Mouse (Mus musculus): ENCODE results near the gene Hoxa4.
A peak's percentile ranks its signal among the peaks of the same experiment; 100 is the strongest.

Hoxa4 gene

DNA sequence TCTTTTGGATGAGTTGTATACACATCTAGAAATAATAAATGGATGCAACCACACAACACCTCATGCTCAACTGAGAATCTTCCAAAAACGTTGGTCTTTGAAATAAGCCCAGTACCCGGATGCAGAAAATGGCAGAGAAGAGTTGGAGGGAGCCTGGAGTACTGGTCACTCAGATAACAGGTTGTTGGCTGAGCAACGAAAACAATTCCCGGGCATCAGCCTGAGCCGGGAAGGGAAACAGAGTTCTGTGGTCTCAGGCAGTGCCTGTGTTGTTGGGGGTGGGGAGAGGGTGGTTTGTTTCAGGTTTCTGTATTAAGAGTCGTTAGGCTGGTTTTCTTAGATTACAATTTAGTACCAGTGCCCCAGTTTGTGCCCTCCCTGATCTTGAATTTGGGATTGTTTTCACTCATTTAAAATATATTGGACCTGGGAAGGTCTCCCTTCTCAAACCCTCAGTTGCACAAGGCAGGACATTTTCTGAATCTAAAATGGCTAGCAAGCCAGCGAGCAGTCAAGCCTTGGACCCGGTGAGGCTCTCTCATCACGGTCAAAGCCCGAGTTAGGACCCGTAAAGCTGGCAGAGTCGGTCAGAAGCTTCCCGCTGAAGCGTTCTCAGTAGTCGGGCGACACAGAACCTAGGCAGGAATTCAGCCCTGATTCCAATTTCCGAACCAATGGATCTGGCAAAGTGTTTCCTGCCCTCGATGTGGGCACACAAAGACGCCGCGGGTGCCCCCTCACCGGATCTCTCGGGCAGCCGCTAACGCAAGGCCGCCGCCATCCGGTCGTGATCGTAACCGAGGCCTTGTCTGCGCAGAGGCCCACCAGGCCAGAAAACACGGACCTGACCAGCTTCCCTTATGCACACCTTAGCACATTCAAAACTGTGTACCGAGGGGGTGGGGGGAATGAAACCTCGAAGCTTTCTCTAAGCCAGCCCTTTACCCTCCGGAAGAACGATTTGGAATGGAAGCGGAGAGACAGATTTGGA is 37.2 kb upstream of the Hoxa4 start:
- peak in 1 of 2 experiments; percentile 37 for DNase-seq

DNA sequence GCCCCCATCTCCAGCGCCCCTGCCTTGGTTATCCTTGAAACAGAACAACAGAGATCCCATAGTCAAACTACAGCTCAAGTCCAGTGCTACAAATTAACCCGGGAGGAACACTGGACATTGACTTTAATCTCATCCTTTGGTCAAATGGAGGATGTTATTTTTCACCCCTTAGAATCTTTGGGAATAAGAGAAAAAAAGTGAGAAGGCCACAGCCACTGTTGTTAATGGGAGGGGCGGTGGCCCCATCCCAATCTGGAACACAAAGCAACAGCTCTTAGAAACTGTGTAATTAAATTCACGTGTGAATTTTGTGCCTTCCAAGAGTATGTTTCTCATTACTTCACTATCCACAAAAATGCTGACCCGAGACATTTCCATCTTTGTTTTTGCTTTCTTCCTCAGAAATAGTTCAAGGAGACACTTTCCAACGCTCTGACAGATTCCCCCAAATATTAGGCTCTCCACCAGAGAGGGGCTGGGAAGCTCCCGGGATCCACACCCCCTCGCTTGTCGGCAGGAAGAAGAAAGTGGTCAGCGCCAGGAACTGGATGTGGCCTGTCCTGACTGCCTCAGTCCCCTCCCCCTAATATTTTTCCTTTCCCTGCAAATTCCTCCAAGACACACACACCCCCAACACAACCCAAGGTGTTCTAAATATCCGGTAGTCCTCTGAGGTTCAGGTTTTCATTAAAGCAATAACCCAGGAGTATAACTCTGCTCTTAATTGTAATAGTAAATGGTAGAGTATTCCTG is 36.1 kb upstream of the Hoxa4 start:
- DNase-seq = peak in 1 of 2 experiments; percentile 3

DNA sequence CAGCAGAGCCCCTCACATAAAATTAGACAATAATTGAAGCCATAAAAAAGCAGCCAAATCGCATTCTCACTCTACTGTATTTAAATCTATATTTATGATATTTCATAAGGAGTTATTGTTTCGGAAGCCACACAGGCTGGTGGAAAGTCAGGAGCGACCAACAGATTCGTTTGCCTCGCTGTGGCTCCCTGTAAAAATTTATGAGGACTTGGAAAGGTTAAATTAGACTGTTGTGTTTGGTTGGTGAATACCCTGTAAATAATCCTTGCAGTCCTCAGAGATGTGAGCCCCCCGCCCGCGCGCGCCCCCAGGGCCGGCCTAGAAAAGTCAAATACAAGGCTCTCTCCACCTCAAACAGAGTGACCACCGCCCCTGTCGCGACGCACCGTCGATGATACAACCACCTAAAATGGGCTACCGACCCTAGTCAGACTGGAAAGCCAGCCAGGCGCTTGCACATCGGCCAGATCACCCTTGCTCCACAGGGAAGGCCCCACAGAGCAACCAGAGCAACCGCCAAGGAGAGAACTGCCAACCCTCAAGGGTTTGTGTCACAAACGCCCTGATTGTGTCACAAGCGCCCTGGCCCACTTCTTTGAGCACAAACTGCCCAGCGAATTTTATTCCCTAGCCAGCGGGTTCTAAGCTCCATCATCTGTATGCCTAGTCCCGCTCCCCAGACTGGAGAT is 35.2 kb upstream of the Hoxa4 start:
- peak; percentile 6 to 25 for DNase-seq

DNA sequence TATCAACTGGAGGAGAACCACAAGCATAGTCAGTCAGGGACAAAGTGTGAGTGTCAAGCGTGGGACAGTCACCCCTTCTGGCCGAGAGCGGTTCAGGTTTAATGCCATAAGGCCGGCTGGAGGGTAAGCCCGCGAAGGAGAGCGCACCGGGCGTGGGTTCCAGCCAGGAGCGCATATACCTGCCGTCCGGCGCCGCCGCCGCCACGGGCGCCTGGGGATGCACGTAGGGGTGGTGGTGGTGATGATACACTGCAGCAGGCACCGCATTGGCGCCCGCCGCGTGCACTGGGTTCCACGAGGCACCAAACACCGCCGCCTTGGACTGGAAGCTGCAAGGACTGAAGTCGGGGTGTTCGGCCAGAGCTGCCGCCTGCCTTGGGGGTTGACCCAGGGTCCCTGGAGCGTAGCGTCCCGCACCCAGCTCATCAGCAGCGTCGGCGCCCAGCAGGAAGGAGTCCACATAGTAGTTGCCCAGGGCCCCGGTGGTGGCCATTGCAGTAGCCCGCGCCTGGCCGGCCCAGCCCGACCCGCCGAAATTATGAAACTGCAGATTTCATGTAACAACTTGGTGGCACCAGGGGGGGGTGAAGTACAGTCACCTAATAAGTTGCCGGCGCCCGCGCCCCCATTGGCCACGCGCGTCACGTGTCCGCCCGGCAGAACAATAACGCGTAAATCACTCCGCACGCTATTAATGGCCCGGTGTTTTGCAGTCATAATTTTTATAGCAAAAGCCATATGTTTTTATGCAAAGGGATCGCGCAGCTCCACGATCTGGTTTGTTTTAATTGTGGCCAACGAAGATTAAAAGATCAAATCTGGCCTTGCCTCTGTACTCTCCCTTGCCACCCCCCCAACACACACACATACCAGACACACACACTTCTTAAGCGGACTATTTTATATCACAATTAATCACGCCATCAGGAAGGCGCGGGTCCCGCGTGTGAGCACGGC is 34.3 kb upstream of the Hoxa4 start:
- peak; percentile 49 to 59 for DNase-seq

DNA sequence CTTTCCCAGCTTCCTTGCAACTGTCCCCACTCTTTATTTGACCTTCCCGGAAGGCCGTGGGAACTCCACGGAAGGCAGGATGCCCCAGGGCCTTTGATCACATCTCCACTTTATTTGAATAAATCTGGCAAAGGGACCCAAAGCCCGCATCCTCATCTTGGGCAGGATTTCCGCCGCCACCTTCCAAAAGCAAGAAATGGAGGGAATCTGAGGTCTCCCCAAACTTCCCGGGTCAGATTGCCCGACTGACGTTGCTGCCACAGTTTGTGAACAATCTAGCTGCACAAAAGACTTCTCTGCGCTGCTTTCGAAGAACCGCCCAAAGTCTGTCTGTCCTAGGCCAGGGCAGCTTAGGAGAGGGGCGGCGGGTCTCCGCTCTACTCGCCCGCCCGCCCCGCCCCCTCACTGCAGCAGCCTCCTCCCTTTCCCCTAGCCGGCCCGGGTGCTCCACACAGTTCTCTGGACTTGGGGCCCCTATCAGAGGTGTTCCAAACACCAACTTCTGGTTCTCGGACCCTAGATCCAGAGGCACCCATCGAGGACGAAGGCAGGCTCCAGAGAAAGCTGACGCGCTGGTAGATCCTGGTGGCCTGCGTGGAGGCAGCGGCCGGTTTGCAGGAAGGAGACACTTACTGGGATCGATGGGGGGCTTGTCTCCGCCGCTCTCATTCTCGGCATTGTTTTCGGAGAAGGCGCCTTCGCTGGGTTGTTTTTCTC is 33.5 kb upstream of the Hoxa4 start:
- no peak for DNase-seq

DNA sequence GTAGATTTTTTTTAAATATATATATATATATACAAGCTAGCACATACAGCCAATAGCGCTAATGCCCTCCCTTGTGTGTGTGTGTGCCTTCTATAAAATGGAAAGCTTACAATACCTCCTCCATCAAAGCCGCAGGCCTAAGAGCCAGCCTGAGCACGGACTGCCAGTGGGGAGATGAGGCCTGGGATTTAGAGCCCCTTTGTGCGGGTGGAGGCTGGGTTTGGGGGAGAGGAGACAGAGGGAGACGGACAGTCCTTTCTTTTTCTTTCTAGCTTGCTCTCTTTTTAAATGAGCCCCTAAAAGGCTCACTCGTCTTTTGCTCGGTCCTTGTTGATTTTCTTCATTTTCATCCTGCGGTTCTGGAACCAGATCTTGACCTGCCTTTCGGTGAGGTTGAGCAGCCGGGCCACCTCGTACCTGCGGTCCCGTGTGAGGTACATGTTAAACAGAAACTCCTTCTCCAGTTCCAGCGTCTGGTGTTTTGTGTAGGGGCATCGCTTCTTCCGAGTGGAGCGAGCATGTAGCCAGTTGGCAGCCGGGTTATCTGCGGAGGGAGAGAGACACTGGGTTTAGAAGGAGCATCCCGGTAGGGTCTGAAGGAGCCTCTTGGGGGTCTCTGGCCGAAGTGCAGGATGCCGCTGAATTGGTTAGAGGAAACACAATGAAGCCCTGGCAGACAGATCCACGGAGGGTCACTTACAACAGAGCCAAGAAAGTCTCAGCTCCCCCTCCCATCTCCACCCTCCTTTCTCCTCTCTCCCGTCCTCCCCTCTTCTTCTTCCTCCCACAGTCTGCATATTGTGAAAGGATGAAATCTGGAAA is 32.6 kb upstream of the Hoxa4 start:
- peak; percentile 18 to 31 for DNase-seq

DNA sequence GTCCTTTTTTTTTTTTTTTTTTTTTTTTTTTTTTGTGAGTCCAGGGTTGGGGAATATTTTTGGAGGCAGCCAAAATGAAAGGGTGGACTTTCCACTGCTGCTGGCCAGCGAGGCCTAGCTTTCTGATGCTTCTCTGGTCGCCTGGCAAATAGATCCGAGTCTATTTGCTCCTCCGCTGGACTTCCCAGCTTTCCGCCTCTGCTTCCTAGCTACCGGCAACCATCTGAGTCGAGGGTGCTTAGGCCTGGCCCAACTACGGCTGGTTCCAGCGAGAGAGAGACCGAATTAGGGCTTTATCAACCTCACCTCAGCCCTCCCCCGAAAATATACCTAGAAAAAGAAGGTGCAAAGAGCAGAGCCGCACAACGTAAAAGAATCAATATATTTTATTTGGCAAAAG is 31.2 kb upstream of the Hoxa4 start:
- DNase-seq = no peak

DNA sequence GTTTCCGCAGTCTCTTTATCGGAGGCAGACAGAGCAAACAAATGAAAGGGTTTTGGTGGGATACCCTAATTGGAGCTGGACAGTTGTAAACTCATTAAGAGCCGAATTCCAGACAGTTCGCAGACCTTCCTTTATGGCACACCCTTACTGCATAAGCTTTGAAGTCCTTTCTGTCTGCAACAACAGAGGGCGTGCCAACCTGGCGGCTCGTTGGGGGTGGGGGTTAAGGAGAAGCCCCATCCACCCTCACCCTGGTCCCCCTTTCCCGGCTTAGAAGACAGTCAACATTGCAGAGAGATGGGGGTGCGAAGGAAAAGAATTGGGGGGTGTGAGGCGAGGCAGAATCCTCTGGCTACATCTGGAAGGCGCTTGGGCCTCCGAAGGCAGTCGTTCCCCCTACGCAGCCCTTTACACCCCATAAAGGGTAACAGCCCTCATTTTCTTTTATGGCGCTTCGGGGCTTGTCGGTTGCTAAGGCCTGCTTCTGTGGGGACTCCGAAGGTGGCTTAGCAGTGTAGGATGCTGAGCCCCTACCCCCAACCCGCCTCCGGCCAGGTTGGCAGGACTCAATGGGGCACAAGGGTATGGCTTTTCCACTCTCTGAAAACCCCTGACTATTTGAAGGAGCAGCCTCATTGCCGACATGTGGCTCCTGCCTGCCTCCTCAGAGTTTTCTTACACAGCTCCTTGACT is 30.6 kb upstream of the Hoxa4 start:
- DNase-seq = peak; percentile 19 to 29

DNA sequence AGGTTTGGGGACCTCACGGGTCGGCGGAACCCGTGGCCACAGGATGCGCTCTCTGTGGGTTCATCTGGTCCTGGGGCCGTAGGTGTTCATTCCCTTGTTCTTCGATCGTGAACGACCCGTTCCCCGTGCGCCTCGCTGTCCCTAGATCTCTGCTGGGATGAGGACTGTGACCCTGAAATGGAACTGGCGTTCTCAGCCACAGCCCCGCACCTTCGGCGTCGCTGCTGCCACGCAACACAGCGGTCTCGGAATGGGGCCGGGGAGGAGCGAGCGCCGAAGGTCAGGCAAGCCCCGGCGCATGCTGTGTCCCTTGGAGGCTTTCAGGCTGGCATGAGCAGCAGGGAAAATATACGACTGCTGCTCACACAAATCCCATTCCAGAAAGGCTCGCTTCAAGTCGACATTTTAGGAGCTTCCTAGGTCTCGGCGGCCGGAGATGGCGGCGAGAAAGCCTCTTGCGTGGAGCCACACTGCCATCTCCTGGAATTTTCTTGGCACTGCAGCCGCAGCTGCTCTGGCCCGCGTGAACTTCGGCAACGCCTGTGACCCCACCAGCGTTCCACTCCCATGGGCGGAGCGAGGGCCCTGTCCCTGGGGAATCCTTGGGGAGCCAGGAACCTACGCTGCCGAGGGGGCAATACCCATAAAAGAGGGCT is 29.9 kb upstream of the Hoxa4 start, which contains the start of gene Hoxa7:
Gene Hoxa7 (minus strand): TSS at position 518 of the 656 bp plus-strand sequence.
- peak; percentile 86 to 88 for DNase-seq

DNA sequence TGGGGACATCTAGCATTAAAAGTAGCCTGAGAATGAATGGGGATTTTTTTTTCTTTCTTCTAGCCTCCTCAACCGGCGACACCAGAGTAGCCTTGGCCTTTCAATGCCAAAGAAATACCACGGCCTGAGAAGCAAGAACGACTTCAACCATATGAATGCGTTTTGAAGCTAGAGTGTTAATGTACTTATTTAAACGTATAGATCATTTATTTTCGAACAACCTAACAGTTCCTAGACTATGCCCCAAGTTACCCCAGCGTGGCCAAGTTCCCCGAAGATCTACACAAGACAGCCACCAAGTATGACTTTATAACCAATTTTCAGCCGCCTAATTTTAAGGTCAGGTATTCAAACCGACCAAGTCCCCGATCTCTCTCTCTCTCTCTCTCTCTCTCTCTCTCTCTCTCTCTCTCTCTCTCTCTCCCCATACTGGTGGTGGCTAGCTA is 29.3 kb upstream of the Hoxa4 start:
- DNase-seq = peak; percentile 28 to 36

DNA sequence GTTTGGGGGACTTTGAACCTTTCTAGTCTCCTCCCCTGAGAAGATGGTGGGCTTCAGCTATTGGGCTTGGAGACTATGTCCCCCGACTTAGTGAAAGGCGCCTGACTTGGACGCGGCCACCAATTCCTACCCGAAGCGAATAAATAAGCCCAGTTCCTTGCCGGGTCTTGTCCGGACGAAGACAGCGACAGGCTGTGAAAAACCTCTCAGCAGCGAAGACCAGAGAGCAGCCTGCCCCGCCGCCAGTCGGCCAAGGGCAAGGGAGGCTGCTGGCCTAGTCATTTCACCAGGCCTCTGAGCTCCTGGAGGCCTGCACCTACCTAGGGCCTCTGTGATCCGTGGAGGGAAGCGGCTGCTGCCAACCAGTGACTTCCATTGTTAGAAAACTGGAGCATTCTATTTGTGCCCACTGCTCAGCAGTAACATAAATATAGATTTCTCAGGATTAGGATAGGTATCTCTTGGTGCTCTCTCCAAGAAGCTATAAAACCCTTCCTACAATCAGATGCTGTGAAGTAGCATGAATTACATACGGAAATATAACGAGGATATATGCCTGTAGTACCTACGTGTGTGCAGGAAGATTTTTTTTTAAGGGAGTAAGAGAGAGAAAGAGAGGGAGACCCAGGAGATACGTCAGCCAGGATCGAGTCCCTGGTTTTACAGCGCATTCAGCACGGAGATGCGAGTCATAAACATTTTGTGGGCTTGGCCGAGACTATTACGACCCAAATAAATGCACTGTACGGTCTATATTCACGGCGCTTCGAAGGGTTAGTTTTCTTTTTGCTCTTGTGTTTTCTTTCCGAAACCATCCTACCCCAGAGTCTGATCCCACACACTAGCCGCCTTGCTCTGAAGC is 28.7 kb upstream of the Hoxa4 start:
- DNase-seq = peak; percentile 26 to 48

DNA sequence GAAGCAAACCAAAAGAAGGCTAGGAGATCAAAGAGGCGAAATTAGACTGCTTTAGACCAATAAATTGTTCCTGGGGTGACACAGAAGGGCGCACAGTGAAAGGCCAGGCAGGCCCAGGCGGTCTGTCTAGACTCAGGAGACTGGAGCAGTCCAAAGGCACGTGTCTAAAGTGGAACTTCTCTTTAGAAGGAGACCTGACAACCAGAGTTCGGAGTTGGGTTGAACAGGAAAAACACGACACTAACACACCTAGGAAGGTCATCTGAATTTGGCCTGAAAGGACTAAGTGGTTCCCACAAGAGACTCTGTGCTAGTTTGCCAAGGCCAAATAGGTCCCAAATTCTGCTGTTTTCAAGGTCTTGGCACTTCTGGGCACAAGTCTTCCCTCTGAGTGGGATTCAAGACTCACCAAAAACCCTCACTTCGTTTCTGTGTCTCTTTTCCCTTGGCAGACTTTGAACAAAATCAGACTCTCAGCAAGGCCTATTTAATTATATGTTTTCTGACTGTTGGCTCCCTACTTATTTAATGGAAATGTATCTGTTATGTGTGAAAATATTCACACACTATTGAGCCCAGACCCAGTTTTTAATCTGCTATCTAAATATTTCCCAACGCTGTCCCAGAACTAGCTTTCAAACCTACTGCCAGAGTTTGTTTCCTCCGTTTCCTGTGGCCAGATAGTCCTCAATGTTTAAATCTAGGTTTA is 27.8 kb upstream of the Hoxa4 start:
- peak; percentile 5 to 12 for DNase-seq

DNA sequence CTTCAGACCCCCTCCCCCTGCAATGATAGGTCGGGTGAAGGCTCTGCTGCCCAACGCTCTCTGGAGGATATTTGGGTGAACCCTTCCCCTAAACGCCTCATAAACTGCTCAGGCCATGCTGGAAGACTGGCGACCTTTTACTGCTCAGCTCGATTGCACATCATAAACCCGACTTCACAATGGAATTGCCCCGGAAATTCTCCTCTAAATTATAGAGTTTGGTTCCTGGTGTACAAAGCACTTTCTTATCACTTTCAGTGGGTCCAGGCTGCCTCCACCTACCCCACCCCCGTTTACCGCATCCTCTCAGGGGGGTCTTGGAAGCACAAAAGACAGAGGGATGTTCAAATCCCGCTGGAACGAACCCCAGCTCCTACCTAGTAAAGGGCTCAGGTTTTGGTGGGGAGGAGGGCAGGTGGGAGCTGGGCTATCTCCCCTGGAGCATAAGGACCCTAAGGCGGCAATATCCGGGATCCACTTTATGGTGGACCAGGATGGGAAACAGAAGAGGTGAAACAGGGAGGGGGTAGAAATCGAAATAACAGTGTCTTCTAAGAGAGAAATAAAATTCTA is 27.2 kb upstream of the Hoxa4 start:
- peak in 1 of 2 experiments; percentile 4 for DNase-seq

DNA sequence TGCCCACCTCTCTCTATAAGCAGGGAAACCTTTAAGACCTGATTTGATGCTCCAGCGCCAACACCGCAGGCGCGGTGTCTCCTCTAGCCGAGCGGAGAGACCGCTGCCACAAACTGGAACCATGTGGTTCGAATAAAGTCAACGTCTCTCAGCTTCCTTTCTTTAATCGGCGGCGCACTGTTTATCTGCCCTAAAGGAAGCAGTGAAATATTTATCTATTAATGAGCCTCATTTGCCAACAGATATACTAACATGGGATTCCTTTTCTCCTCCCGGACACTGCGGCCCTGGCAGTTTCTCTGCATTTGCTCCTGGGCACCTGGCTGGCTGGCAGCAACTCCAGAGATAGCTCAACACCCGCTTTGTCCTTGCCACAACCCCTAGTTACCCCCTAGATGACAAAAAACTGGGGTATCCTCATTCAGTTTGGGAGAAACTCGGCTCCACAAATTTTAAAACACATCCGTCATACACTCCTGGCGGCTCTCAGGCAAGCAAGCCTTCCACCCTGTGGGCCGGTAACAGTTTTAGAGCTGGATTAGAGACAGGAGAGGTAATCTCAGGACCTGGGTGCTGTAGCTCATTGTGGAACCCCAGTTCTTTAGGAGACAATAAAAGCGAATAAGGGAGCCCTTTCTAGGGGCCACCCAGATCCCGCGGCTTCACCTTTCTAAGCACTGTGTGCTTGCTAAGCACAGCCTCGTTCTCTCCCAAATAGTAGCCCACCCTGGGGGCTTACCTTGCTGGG is 26.5 kb upstream of the Hoxa4 start:
- peak; percentile 24 to 48 for DNase-seq

DNA sequence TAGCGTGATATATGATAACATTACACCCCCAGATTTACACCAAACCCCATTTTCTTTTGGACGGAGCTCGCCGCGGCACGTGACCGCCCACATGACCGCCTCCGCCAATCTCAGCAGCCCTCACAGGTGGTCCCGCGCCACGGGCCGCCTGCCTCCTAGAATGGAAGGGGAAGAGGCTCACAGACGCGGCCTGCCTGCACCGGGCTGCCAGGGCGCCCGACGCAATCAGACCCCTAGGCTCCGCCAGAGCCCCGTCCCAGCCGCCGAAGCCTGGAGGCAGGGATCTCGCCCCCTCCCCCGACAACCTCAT is 25.9 kb upstream of the Hoxa4 start:
- DNase-seq = peak; percentile 66 to 73

Measured in B cell, adult 2 months (primary cell).